Mouse (Mus musculus) ES-E14 (cell line): ENCODE results near the gene Rasgef1b. TPM values are rescaled to one million over a fixed set of nuclear protein-coding genes. Genes with fewer than 3 reads are reported as not detected.

Experiments used
- DNase-seq: peaks from one replicate; pipeline ENCODE4 v3.0.0-alpha.2; 2013; ENCODE audit warnings: low read depth, low spot score
- H3K27ac ChIP-seq: 2 replicates; pipeline ENCODE4 v1.5.1; 2012; ENCODE audit warnings: low read depth, mild to moderate bottlenecking, low read length, moderate library complexity, mixed read lengths; ENCODE audit not compliant: poor library complexity, insufficient read depth, severe bottlenecking
- H3K36me3 ChIP-seq: 2 replicates; pipeline ENCODE4 v1.6.1; 2012; ENCODE audit warnings: mild to moderate bottlenecking, low read length, moderate library complexity, mixed read lengths; ENCODE audit not compliant: control insufficient read depth, poor library complexity, insufficient read depth, severe bottlenecking
- H3K4me1 ChIP-seq, 2 experiments: fragments of 150-350 bp in 1 of 2; sonication (generic) in 1 of 2; 2 replicates each; pipeline ENCODE4 v1.6.1; 2012; ENCODE audit warnings: low read length in 2 of 2, mild to moderate bottlenecking in 1 of 2, mixed read lengths in 1 of 2; ENCODE audit not compliant: control insufficient read depth in 2 of 2, insufficient read depth in 2 of 2, poor library complexity in 1 of 2
- H3K4me3 ChIP-seq, 2 experiments: fragments of 150-350 bp in 1 of 2; sonication (generic) in 1 of 2; 2 replicates each; pipeline ENCODE4 v1.5.1; 2012; ENCODE audit warnings: low read length in 2 of 2, low read depth in 1 of 2, mild to moderate bottlenecking in 1 of 2, mixed read lengths in 1 of 2; ENCODE audit not compliant: insufficient read depth in 1 of 2, poor library complexity in 1 of 2, severe bottlenecking in 1 of 2
- H3K9ac ChIP-seq: 2 replicates; pipeline ENCODE4 v1.6.1; 2012; ENCODE audit warnings: low read depth, mild to moderate bottlenecking, low read length, mixed read lengths; ENCODE audit not compliant: poor library complexity, insufficient read depth, severe bottlenecking
- H3K9me3 ChIP-seq: fragments of 150-350 bp; sonication (generic); 2 replicates; pipeline ENCODE4 v1.6.1; 2012; ENCODE audit warnings: low read depth, mild to moderate bottlenecking, low read length; ENCODE audit not compliant: control insufficient read depth, insufficient read depth
- CHD2 ChIP-seq: IDR thresholded peaks from 2 replicates; pipeline ENCODE4 v1.6.1; 2014; ENCODE audit warnings: mild to moderate bottlenecking, low read depth, low read length, inconsistent platforms
- HCFC1 ChIP-seq: IDR thresholded peaks from 2 replicates; pipeline ENCODE4 v1.6.1; 2012; ENCODE audit warnings: low read length, inconsistent platforms, borderline replicate concordance; ENCODE audit not compliant: insufficient read depth
- MAFK ChIP-seq: IDR thresholded peaks from 2 replicates; pipeline ENCODE4 v1.6.1; 2014; ENCODE audit warnings: mild to moderate bottlenecking, low read depth, low read length, inconsistent platforms; ENCODE audit not compliant: insufficient read depth
- ZC3H11A ChIP-seq: IDR thresholded peaks from 2 replicates; pipeline ENCODE4 v1.6.1; 2012; ENCODE audit warnings: low read depth, mild to moderate bottlenecking, inconsistent platforms, low read length, borderline replicate concordance
- ZNF384 ChIP-seq: IDR thresholded peaks from 2 replicates; pipeline ENCODE4 v1.6.1; 2012; ENCODE audit warnings: low read depth, low read length, inconsistent platforms
- in situ Hi-C, 2 experiments: fragments of 600-800 bp; cut with MboI; formaldehyde crosslinking; loops; one replicate each; pipeline ENCODE4 v1.15.1; 2025; ENCODE audit warnings: low sequenced_read_pairs in 2 of 2, inconsistent platforms in 1 of 2; ENCODE audit not compliant: unreplicated experiment in 2 of 2
- total RNA-seq: library from RNA; depleted of rRNA; stranded (reverse); fragments of 300-350 nt; gene quantifications from 2 replicates; pipeline ENCODE4 v1.2.3, GENCODE M21; 2012

Rasgef1b gene
- total RNA-seq, 1 experiment, result 2.8 TPM

DNA sequence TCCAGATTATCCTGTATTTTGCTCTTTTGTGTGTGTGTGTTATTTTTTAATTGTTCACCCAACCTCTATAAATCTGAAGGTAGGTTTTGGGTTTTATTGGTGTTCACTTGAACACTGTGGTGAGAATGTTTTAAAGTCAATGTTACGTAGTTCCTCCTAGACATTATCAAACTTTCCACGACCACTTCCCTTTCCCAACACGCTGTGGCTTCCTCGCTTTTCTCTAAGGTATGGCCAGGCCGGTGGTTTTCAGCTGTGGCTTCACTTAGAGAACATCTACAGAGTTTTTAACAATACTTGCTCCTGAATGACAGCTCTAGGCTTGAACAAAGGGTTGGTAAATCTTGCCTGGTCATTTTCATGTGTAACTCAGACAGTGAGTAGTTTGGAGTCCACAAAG lies 461.5 kb downstream of the Rasgef1b start:
- Histone ChIP-seq H3K9me3 (no peaks in the 10 kb centered on the region), H3K4me1 (no peaks in the 10 kb centered on the region), H3K4me3 (no peak overlapping the region), H3K36me3 (no peaks in the 10 kb centered on the region), H3K27ac (no peak overlapping the region), H3K9ac (no peak overlapping the region)
- no peak for DNase-seq
- in situ Hi-C loops, result no loop called here
- TF ChIP-seq ZC3H11A, result no peak
- no peak for TF ChIP-seq ZNF384
- TF ChIP-seq CHD2, result no peak
- TF ChIP-seq HCFC1, result no peak
- no peak for TF ChIP-seq MAFK

DNA sequence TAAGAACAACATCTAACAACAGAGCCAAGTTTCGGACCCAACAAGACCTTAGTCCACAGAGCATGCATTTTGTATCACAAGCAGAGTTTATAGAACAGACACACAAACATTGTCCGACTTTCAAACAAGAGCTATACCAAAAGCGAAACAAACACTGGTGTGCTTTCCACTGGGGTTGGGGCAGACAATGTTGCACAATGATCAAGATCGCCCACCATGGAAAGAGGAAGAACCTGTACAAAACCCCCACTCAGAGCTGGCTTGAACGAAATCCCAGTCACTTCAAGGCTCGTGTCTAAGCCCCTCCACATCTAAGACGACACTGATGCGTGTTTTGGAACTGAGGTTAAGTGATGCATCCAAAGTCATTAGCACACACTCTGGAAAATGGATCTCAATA lies 462.6 kb downstream of the Rasgef1b start:
- in situ Hi-C loops, result no loop called here
- no peaks in the 10 kb centered on the region for H3K9me3 ChIP-seq
- H3K4me3 ChIP-seq, result no peak overlapping the region
- TF ChIP-seq ZNF384 (no peak), ZC3H11A (no peak), MAFK (no peak), CHD2 (no peak), HCFC1 (no peak)
- H3K27ac ChIP-seq, result no peak overlapping the region
- no peak for DNase-seq
- H3K9ac ChIP-seq, result no peak overlapping the region
- H3K4me1 ChIP-seq, result no peaks in the 10 kb centered on the region
- H3K36me3 ChIP-seq, result no peaks in the 10 kb centered on the region

DNA sequence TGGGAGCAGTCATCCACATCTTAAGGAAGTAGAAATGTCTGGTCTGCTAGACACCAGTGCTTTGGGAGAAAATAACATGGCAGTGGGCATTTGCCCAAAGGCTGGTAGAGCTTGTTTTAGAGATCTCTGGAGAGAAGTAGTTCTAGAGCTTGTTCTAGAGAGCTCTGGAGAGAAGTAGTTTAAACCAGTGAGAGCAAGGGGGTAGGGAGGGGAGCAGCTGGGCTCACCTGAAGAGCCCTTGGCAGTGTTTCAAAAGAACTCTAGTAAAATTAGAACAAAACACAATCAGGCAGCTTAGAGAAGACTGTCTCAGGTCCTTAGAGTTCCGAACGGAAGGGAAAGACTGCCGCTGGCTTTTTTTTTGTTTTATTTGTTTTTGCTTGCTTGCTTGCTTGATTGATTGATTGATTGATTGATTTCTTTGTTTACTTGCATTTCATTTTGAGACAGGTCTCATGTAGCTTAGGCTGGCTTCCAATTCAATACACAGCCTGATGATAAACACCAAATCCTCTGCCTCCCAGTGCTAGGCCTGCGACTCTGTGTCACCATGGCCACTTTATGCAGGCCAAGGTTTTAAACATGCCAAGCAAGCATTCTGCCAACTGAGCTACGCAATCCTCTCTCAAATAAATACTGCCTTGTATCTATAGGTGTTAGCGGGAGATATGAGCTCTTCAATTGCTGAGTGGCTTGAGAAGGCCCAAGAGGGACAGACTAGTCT lies 466.5 kb downstream of the Rasgef1b start:
- in situ Hi-C loops, result no loop called here
- H3K4me3 ChIP-seq, result no peak overlapping the region
- no peak for DNase-seq
- H3K9ac ChIP-seq, result no peak overlapping the region
- no peaks in the 10 kb centered on the region for H3K36me3 ChIP-seq
- no peaks in the 10 kb centered on the region for H3K9me3 ChIP-seq
- no peaks in the 10 kb centered on the region for H3K4me1 ChIP-seq
- no peak overlapping the region for H3K27ac ChIP-seq
- TF ChIP-seq HCFC1 (no peak), CHD2 (no peak), MAFK (no peak), ZNF384 (no peak), ZC3H11A (no peak)

DNA sequence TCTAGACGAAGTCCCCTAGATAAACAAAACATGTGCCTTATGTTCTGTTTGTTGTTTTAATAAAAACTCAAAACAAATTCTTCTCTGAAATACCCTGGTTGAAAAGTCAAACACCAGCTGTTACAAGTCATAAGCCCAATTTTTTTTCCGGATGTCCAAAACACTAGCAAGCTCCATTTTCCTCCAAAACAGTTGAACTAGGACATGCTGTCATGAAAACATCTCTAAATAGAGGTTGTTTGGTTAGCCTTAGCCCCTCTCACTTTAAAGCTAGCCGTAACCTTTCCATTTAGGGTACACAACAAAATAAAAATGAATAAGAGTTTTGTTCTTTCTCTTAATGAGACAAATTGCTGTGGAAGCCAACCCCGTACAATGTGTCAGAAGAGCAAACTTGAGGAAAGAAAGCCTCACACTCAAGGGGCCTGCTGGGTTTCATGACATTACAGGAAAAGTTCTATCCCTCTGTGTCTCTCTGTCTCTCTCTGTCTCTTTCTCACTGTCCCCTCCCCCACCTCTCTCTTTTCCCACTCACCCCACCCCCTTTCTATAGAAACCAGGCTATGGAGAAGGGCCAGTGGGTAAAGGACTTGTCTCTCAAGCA lies 467.6 kb downstream of the Rasgef1b start:
- in situ Hi-C loops, result no loop called here

More for the DNA sequence above, 467.6 kb downstream of the Rasgef1b start:
- no peak for DNase-seq
- H3K9ac ChIP-seq, result no peak overlapping the region
- H3K4me3 ChIP-seq, result no peak overlapping the region
- H3K27ac ChIP-seq, result no peak overlapping the region
- H3K9me3 ChIP-seq, result no peaks in the 10 kb centered on the region
- no peaks in the 10 kb centered on the region for H3K36me3 ChIP-seq
- no peaks in the 10 kb centered on the region for H3K4me1 ChIP-seq
- TF ChIP-seq ZNF384, result no peak
- no peak for TF ChIP-seq ZC3H11A
- no peak for TF ChIP-seq CHD2
- TF ChIP-seq HCFC1, result no peak
- TF ChIP-seq MAFK, result no peak
